Mouse (Mus musculus): Measurements from ENCODE around the gene Psmb10. TPM values are rescaled to one million over a fixed set of nuclear protein-coding genes. Genes with fewer than 3 reads are reported as not detected.
A peak's percentile ranks its signal among the peaks of the same experiment; 100 is the strongest.
"Not testable (repeated sequence)": the region's sequence is repeated elsewhere in the genome, so short reads cannot be mapped to it uniquely, and the experiment has no call there.

Psmb10 gene
- 59.4 and 93.4 TPM in 2 replicates for polyA plus RNA-seq (2015; fragmentation: Nextera tagmentation; extraction: Ambion mirVana)

DNA sequence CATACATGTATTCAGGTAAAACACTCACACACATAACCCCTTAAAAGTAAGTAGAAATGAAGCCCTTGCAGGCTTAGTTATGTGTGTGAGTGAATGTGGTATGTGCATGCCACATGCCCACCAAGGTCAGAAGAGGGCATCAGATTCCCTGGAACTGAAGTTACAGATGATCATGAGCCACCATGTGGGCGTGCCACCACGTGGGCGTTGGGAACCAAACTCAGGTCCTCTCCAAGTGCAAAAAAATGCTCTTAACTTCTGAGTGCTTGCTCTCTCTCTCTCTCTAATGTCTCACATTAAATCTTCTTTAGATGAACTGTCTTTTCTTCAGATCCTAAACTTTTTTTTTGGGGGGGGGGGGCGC is at the start of gene Psmb10:
TSS of gene Psmb10 (minus strand) at position 139 of the 364 bp plus-strand sequence.
- 14% methylated on average over 4 of the region's 4 CpGs for WGBS

DNA sequence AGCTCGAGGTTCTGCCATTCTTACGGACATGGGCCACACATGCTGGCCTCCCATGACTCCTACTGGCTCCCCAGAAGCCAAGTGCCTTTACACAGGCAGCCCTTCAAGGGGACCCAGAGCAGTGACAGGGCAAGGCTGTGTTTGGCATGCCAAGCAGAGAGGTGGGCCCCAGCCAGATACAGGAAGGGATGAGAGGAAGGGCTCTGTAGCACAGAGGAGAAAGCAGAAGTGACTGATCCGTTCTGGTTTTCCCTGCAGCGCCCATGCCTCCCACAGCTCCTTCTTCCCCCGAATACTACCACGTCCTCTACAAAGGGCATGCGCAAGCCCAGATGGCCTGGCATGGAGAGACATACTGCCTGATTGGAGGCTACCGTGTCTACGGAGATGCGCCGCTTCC is 45.2 kb upstream of the Psmb10 start:
- not testable (repeated sequence) for H3K4me2 ChIP-seq; H3K9ac ChIP-seq; H3K9me3 ChIP-seq (replicated peaks); H3K27ac ChIP-seq; H3K27me3 ChIP-seq; ATAC-seq (replicated peaks; ENCODE audit: insufficient number of reproducible peaks, insufficient read depth, low FRiP score, low read depth); H3K4me3 ChIP-seq; H3K4me1 ChIP-seq (replicated peaks); H3K36me3 ChIP-seq
- WGBS: 72% methylated on average over 11 of the region's 11 CpGs

More for the DNA sequence above, at the start of gene Psmb10:
- peak within 1 kb of the TSS; percentile 89 for H3K27ac ChIP-seq
- peak within 1 kb of the TSS; percentile 70 for H3K9ac ChIP-seq
- H3K9me3 ChIP-seq (replicated peaks): no peaks in the 10 kb centered on the region
- H3K36me3 ChIP-seq: peaks cover 19% of the 10 kb centered on the region
- peak within 1 kb of the TSS; percentile 85 for H3K4me2 ChIP-seq
- peaks cover 13% of the 10 kb centered on the region for H3K4me1 ChIP-seq (replicated peaks)
- no peaks in the 10 kb centered on the region for H3K27me3 ChIP-seq
- no peak for ATAC-seq (replicated peaks; ENCODE audit: insufficient number of reproducible peaks, insufficient read depth, low FRiP score, low read depth)
- H3K4me3 ChIP-seq: peak within 1 kb of the TSS; percentile 68

DNA sequence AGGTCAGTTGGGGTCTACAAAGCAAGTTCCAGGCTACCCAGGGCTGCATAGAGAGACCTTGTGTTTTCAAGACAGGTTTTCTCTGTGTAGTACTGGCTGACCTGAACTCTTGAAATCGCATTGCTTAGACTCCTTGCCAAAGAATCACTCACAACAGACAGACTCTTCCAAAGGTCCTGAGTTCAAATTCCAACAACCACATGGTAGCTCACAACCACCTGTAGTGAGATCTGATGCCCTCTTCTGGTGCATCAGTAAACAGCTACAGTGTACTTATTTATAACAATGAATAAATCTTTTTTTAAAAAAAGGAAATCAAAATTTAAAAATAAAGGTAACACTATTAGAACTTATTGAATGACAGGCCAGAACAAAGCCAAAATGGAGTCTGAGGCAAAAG is 42.9 kb upstream of the Psmb10 start:
- Histone ChIP-seq H3K36me3 (no peaks in the 10 kb centered on the region), H3K4me2 (no peak overlapping the region), H3K9me3 (replicated peaks) (no peaks in the 10 kb centered on the region), H3K4me1 (replicated peaks) (no peaks in the 10 kb centered on the region), H3K9ac (no peak overlapping the region), H3K4me3 (no peak overlapping the region), H3K27me3 (no peaks in the 10 kb centered on the region), H3K27ac (no peak overlapping the region)
- WGBS: 88% methylated on average over 1 of the region's 1 CpGs
- ATAC-seq (replicated peaks; ENCODE audit: insufficient number of reproducible peaks, insufficient read depth, low FRiP score, low read depth): no peak

DNA sequence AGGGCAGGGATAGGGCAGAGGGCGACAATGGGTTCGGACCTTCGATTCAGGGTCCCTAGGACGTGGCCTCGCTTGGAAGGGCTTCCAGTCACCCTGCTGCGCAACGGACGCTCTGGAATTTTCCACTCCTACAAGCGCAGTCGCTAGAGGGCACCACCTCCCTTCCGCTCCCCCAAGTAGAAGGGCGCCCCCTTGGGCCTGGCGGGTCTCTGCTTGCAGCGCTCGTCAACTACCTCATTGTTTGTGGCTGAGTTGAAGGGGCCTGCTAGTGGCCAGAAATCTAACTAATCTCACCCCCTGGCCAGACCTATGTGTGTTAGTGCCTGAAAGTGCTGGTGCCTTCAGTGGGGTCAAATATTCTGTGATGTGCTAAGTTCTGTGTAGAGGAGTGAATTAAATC is 41.1 kb upstream of the Psmb10 start, which contains the start of gene Dpep3:
TSS of gene Dpep3 (minus strand) at position 105 of the 400 bp plus-strand sequence.
- no peak within 1 kb of the TSS for H3K4me2 ChIP-seq
- no peak within 1 kb of the TSS for H3K4me3 ChIP-seq
- no peaks in the 10 kb centered on the region for H3K27me3 ChIP-seq
- H3K9me3 ChIP-seq (replicated peaks): no peaks in the 10 kb centered on the region
- 89% methylated on average over 15 of the region's 15 CpGs for WGBS
- no peak within 1 kb of the TSS for H3K9ac ChIP-seq
- H3K27ac ChIP-seq: no peak within 1 kb of the TSS
- H3K36me3 ChIP-seq: no peaks in the 10 kb centered on the region
- ATAC-seq (replicated peaks; ENCODE audit: insufficient number of reproducible peaks, insufficient read depth, low FRiP score, low read depth): no peak
- H3K4me1 ChIP-seq (replicated peaks): no peaks in the 10 kb centered on the region

DNA sequence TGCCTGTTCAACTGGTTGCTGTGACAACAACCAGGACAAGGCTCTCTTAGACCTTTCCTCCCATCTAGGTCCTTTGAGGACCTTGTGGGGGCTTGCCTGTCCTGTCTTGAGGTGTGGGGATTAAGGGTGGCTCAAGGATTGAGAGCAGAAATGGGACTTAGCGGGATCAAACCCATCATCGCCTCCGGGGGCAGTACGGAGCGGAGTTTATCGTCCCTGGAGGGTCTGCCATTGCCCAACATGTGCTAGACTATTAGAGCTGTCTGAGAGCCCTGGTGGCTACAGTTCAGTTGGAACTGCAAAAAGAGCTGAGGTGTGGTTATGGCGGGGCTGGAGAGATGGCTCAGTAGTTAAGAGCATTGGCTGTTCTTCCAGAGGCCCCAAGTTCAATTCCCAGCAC is 37.1 kb upstream of the Psmb10 start:
- WGBS: 62% methylated on average over 7 of the region's 7 CpGs
- H3K9me3 ChIP-seq (replicated peaks): no peaks in the 10 kb centered on the region
- no peak overlapping the region for H3K9ac ChIP-seq
- H3K4me1 ChIP-seq (replicated peaks): no peaks in the 10 kb centered on the region
- no peaks in the 10 kb centered on the region for H3K36me3 ChIP-seq
- H3K27ac ChIP-seq: no peak overlapping the region
- no peak for ATAC-seq (replicated peaks; ENCODE audit: insufficient number of reproducible peaks, insufficient read depth, low FRiP score, low read depth)
- no peak overlapping the region for H3K4me2 ChIP-seq
- H3K27me3 ChIP-seq: no peaks in the 10 kb centered on the region
- no peak overlapping the region for H3K4me3 ChIP-seq

DNA sequence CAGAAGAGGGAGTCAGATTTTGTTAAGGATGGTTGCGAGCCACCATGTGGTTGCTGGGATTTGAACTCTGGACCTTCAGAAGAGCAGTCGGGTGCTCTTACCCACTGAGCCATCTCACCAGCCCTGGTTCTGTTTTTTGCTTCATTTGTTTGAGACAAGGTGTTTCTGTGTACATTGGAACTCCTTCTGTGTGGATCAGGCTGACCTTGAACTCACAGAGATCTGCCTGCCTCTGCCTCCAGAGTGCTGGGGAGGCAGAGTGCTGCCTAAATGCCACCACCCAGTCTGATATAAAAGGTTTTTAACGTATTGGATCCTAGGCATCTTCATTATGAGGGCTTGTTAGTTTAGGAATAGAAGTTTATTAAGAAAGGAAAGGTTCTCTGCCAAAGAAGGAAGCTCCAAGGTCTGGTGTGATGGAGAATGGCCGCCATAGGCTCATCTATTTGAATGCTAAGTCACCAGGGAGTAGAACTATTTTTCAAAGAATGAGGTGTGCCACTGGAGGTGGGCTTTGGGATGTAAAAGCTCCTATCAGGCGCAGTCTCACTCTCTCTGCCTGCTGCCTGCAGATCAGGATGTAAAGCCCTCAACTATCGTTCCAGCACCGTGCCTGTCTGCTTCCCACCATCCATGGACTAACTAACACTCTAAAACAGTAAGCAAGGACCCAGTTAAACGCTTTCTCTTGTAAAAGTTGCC is 32.9 kb upstream of the Psmb10 start:
- Histone ChIP-seq H3K36me3 (no peaks in the 10 kb centered on the region), H3K4me2 (no peak overlapping the region), H3K27me3 (no peaks in the 10 kb centered on the region), H3K9ac (no peak overlapping the region), H3K9me3 (replicated peaks) (no peaks in the 10 kb centered on the region), H3K4me1 (replicated peaks) (peaks cover 18% of the 10 kb centered on the region), H3K4me3 (no peak overlapping the region), H3K27ac (no peak overlapping the region)
- ATAC-seq (replicated peaks; ENCODE audit: insufficient number of reproducible peaks, insufficient read depth, low FRiP score, low read depth): no peak
- 73% methylated on average over 8 of the region's 8 CpGs for WGBS

DNA sequence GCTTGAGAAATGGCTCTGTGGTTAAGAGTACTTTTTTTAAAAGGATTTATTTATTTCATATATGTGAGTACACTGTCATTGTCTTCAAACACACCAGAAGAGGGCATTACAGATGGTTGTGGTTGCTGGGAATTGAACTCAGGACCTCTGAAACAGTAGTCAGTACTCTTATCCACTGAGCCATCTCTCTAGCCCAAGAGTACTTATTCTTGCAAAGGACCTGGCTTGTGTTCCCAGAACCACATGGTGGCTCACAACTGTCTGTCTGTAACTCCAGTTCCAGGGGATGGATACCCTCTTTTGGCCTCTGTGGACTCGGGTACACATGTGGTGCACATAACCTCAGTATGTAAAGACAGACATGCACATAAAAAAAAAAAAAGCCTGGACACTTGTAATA is 31.1 kb upstream of the Psmb10 start:
- Histone ChIP-seq H3K4me2 (no peak overlapping the region), H3K4me3 (no peak overlapping the region), H3K36me3 (no peaks in the 10 kb centered on the region), H3K27ac (no peak overlapping the region), H3K9ac (no peak overlapping the region), H3K4me1 (replicated peaks) (peaks cover 28% of the 10 kb centered on the region), H3K9me3 (replicated peaks) (no peaks in the 10 kb centered on the region), H3K27me3 (no peaks in the 10 kb centered on the region)
- no peak for ATAC-seq (replicated peaks; ENCODE audit: insufficient number of reproducible peaks, insufficient read depth, low FRiP score, low read depth)
- 70% methylated on average over 1 of the region's 1 CpGs for WGBS

DNA sequence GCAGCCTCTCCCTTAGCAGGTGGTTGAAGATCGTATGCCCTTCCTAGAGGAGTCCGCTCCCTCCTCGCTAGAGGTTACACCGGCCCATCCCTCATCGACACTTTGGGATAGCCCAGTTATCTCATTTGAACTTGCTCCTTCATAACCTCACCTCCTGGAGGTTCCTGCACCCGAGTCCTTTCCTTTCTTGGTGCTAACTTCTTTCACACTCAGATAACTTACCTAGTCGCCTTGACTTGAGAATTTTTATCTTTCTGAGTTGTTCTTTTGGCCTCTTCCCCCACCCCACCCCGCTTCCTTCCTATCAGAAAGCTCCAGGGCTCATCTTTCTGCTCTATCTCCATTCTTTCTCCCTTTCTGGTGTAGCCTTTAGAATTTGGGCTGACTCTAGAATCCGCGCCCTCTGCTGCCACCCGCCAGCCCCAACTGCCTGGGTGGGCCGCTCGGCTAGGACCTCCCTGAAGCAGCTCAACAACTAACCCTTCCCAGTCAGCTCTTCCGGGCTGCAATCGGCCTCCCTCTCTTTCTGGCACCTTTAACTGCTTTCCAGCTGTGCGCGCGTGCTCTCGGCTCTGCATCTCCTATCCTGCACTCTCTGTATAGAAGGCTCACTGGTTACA is 28.6 kb upstream of the Psmb10 start:
- H3K4me1 ChIP-seq (replicated peaks): peaks cover 46% of the 10 kb centered on the region
- 9% methylated on average over 19 of the region's 19 CpGs for WGBS

DNA sequence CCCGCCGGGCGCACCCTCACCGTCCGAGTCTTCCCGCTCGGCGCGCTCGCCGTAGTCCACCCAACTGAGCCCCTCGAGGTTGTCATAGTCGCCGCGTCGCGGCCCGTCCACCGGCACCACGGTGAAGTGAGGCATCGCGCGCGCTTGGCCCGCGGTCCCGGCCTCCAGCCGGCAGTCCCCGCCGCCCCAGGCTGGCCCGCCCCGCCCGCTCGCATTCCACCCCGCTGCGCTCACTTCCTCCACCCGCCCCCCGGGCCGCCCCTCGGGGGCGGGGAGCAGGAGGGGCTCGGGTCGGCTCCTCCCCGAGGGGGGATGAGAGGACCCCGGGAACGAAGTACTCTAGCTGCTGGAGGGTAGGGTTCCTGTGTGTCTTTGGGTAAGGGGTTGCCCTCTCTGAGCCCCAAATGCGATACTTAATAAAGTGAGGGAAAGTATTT is 27.7 kb upstream of the Psmb10 start, which contains the start of gene Slc12a4:
TSS of gene Slc12a4 (minus strand) at position 193 of the 437 bp plus-strand sequence.
- peak within 1 kb of the TSS; percentile 95 for H3K27ac ChIP-seq
- WGBS: under 1% methylated on average over 41 of the region's 47 CpGs

More for the DNA sequence above, 28.6 kb upstream of the Psmb10 start:
- Histone ChIP-seq H3K36me3 (no peaks in the 10 kb centered on the region), H3K4me3 (peak overlapping the region; percentile 88), H3K27me3 (no peaks in the 10 kb centered on the region), H3K9ac (peak overlapping the region; percentile 2; the same call in 1 of the 2 replicates), H3K27ac (peak overlapping the region; percentile 95), H3K4me2 (peak overlapping the region; percentile 76), H3K9me3 (replicated peaks) (no peaks in the 10 kb centered on the region)
- ATAC-seq (replicated peaks; ENCODE audit: insufficient number of reproducible peaks, insufficient read depth, low FRiP score, low read depth): no peak

DNA sequence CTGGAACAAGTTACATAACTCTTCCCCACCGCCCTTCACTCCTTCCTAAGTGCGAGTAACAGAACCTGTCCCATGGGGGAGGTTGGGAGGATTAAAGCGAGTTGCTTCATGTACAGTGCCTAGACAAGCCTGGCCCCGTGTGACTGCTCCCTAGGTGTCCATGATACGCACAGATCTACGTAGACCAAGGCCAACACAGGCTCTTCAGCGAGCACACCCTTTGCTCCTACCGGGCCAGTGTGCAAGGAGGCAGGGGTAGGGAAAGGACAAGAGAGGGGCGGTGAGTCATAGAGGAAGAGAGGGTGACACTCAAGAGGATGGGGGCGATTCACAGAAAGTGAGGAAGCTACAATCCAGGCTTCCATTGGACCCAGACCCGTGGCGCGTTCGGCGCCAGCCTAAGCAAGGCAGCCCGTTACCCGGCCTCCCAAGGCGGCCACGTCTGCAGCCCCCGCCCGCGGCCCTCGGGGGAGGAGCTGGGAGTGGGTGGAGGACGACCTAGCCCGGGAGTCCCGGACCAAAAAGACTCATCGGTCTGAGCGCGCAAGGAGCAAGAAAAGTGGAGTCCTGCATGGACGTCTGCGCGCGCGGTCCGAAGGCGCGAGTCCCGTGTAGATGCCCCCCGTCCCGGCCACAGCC is 27.1 kb upstream of the Psmb10 start:
- Histone ChIP-seq H3K4me2 (peak overlapping the region; percentile 76), H3K9ac (peak overlapping the region; percentile 94), H3K4me1 (replicated peaks) (peaks cover 56% of the 10 kb centered on the region), H3K27me3 (no peaks in the 10 kb centered on the region), H3K9me3 (replicated peaks) (no peaks in the 10 kb centered on the region), H3K4me3 (peak overlapping the region; percentile 88), H3K36me3 (0 out of 2 replicates have a peak, but pooled peaks cover 2% of the 10 kb centered on the region), H3K27ac (peak overlapping the region; percentile 95)
- ATAC-seq (replicated peaks; ENCODE audit: insufficient number of reproducible peaks, insufficient read depth, low FRiP score, low read depth): peak; percentile 59
- 1% methylated on average over 40 of the region's 40 CpGs for WGBS

More for the DNA sequence above, 27.7 kb upstream of the Psmb10 start, which contains the start of gene Slc12a4:
- Histone ChIP-seq H3K36me3 (no peaks in the 10 kb centered on the region), H3K9me3 (replicated peaks) (no peaks in the 10 kb centered on the region), H3K4me2 (peak within 1 kb of the TSS; percentile 76), H3K9ac (peak within 1 kb of the TSS; percentile 94), H3K27me3 (no peaks in the 10 kb centered on the region), H3K4me3 (peak within 1 kb of the TSS; percentile 88), H3K4me1 (replicated peaks) (peaks cover 54% of the 10 kb centered on the region)
- peak; percentile 89 for ATAC-seq (replicated peaks; ENCODE audit: insufficient number of reproducible peaks, insufficient read depth, low FRiP score, low read depth)

DNA sequence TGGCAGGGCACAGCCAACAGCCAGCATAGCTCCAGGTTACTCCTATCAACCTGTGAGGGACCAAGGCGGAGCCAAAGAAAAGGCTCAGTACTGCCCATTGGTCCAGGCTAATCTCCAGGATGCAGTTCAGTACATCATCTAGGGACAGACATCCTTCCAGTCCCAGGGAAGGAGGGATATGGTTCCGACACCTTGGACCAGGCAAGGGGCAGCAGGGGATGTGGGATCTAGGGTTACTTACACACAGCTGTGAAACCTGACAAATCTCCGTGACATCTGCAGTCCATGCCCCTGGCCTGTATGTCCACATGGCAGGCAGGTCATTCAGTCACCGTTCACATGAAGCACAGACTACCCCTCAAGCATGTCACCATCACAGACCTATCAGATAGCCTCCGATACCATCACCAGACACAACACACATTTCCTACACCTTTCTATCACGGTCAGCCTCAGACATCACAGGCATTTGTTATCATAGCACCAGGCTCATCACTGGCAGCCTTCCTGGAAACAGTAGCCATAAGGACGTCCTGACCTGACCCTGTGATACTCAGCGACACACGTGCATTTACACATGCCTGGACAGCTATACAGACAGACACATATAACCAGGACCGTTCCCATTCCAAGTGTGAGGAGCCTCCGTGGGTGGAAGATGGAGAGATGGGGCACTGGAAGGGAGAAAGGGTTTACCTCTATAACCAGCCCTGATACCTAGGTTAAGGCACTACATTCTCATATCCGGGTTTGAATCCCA is 26.4 kb upstream of the Psmb10 start:
- Histone ChIP-seq H3K4me3 (peak overlapping the region; percentile 88), H3K9me3 (replicated peaks) (no peaks in the 10 kb centered on the region), H3K27ac (peak overlapping the region; percentile 95), H3K4me2 (peak overlapping the region; percentile 76), H3K9ac (peak overlapping the region; percentile 94), H3K27me3 (no peaks in the 10 kb centered on the region), H3K4me1 (replicated peaks) (peaks cover 63% of the 10 kb centered on the region), H3K36me3 (0 out of 2 replicates have a peak, but pooled peaks cover 9% of the 10 kb centered on the region)
- no peak for ATAC-seq (replicated peaks; ENCODE audit: insufficient number of reproducible peaks, insufficient read depth, low FRiP score, low read depth)
- WGBS: 40% methylated on average over 12 of the region's 12 CpGs

All from heart, embryonic 15.5 days (tissue).